Mouse (Mus musculus) spleen, adult 2 months (tissue): ENCODE measurements around the gene Ccnq. TPM values are rescaled to one million over a fixed set of nuclear protein-coding genes. Genes with fewer than 3 reads are reported as not detected.

Source experiments
- DNase-seq, 2 experiments: peaks; one replicate each; pipeline versions ENCODE4 v3.0.0 to v3.0.0-alpha.2; 2012 to 2021; ENCODE audit warnings: low spot score in 2 of 2, low read depth in 1 of 2
- H3K27ac ChIP-seq: fragments of 200-500 bp; 2 replicates; pipeline ENCODE4 v1.5.1; 2012; ENCODE audit warnings: low read length, inconsistent platforms; ENCODE audit not compliant: insufficient read depth
- H3K27me3 ChIP-seq: fragments of 200-500 bp; 2 replicates; pipeline ENCODE4 v1.6.1; 2012; ENCODE audit warnings: mild to moderate bottlenecking, moderate library complexity, low read length, inconsistent platforms; ENCODE audit not compliant: control insufficient read depth, insufficient read depth
- H3K36me3 ChIP-seq: fragments of 200-500 bp; 2 replicates; pipeline ENCODE4 v1.6.1; 2012; ENCODE audit warnings: mild to moderate bottlenecking, low read length, inconsistent platforms; ENCODE audit not compliant: control insufficient read depth, insufficient read depth
- H3K4me1 ChIP-seq: fragments of 200-500 bp; 2 replicates; pipeline ENCODE4 v1.6.1; 2011; ENCODE audit warnings: inconsistent platforms; ENCODE audit not compliant: control insufficient read depth, insufficient read depth, insufficient read length
- H3K4me3 ChIP-seq: fragments of 200-500 bp; 2 replicates; pipeline ENCODE4 v1.5.1; 2011; ENCODE audit warnings: mild to moderate bottlenecking, inconsistent platforms; ENCODE audit not compliant: insufficient read depth, insufficient read length; ENCODE audit errors: extremely low read depth
- CTCF ChIP-seq: fragments of 200-500 bp; IDR thresholded peaks from 2 replicates; pipeline ENCODE4 v1.5.1; 2011; ENCODE audit warnings: mild to moderate bottlenecking, inconsistent platforms; ENCODE audit not compliant: insufficient read depth, insufficient read length, insufficient replicate concordance; ENCODE audit errors: extremely low read depth
- POLR2A ChIP-seq: fragments of 200-500 bp; IDR thresholded peaks from 2 replicates; pipeline ENCODE4 v1.6.1; 2011; ENCODE audit warnings: low read depth, low read length, inconsistent platforms
- WGBS: fragments of 180-500 bp; shearing (Covaris S2); methylation state at CpG from one replicate; pipeline ENCODE4 v1.1.7; 2018; 5-methylcytosine and 5-hydroxymethylcytosine counted together
- polyA plus RNA-seq: library from polyadenylated mRNA; depleted of rRNA; stranded (reverse); fragments of >200 nt; gene quantifications from 2 replicates; pipeline ENCODE4 v1.2.3, GENCODE M21; 2012; rRNA removed

The Ccnq gene
- polyA plus RNA-seq, 1 experiment: 38.0 TPM

DNA sequence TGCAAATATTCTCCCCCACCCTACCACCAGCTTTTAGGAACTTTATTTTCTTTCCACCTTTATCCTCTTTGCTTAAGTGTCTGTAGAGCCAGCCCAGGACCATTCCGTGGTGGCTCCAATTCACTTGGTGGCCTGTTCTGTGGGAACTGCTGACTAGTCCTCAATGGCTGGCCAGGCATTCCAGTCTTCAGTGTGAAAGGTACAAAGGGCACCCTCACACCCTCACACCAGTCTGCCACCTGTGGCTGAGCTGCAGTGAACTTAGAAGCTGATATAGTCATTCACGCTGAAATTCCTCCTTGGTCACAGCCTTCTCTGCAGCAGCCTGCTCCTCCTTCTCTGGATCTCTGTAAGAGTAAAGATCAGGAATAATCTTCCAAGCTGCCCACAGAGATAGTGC is 42.9 kb downstream of the Ccnq start:
- DNase-seq: no peak
- WGBS: 85% methylated on average over 2 of the region's 2 CpGs
- Histone ChIP-seq H3K27me3 (no peaks in the 10 kb centered on the region), H3K27ac (no peak overlapping the region), H3K4me1 (no peaks in the 10 kb centered on the region), H3K4me3 (no peak overlapping the region), H3K36me3 (no peaks in the 10 kb centered on the region)
- TF ChIP-seq POLR2A (no peak), CTCF (no peak)

DNA sequence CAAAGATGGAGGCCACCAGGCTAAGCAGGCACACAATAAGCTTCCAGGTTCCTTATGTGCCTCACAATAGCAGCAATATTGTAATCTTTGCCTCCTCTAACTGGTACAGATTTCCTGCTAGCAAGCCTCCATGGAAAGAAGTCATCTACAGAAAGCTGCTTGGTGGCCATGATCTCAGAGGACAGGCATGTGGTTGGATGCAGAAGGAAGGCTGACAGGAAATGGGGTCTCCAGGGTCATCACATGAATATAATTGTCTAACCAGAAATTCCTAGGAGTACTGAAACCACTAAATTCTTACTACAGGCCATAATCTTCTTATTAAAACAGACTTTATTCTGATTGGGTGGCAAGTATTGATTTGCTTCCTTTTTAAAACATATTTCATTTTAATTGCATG is 45.5 kb downstream of the Ccnq start:
- no peaks in the 10 kb centered on the region for H3K4me1 ChIP-seq
- H3K27me3 ChIP-seq: no peaks in the 10 kb centered on the region
- no peak for DNase-seq
- TF ChIP-seq CTCF: no peak
- TF ChIP-seq POLR2A: no peak
- no peak overlapping the region for H3K27ac ChIP-seq
- H3K4me3 ChIP-seq: no peak overlapping the region
- H3K36me3 ChIP-seq: no peaks in the 10 kb centered on the region

DNA sequence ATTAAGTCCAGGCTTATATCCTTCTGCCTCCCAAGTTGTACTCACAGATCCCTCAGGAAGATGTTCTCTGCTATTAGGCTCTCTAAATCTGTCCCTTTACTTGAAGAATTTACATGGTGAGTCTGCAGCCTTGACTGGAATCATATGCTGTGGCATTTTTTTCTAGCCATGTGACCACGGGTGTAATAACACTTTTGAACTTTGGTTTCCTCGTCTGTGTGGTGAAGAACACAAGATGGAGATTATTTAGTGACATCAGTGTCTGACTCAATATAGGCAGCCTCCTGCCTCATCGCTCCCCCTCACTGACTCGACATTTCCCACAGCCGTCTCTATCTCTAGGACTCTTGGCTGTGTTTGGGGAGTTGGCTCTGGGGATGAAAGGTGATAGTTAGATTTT is 48.4 kb downstream of the Ccnq start:
- no peak for DNase-seq
- Histone ChIP-seq H3K27ac (no peak overlapping the region), H3K36me3 (no peaks in the 10 kb centered on the region), H3K4me1 (no peaks in the 10 kb centered on the region), H3K27me3 (no peaks in the 10 kb centered on the region), H3K4me3 (no peak overlapping the region)
- TF ChIP-seq POLR2A (no peak), CTCF (no peak)
- WGBS: 66% methylated on average over 5 of the region's 5 CpGs

DNA sequence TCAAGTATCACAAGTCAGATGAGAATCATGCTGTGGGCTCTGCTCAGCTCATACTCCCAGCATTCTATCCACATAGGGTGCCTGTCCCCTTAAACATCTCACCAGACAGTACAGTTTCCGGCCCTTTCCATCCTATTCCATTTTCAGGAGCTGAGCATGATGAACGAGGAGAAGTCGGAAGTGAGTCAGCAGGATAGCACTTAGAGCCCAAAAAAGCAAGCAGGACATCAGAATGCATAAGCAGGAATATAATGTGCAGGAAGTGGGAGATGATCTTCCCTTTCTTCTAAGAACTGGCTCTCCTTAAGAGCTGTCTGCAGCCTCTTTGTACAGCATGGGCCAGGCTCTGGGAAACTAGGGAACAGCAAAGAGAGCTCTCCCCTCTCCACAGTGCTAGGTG is 49.2 kb downstream of the Ccnq start:
- DNase-seq: no peak
- 65% methylated on average over 3 of the region's 3 CpGs for WGBS
- no peak for TF ChIP-seq CTCF
- no peak for TF ChIP-seq POLR2A
- Histone ChIP-seq H3K4me3 (no peak overlapping the region), H3K4me1 (no peaks in the 10 kb centered on the region), H3K36me3 (no peaks in the 10 kb centered on the region), H3K27me3 (no peaks in the 10 kb centered on the region), H3K27ac (no peak overlapping the region)

Other genes starting within 250 kb of the Ccnq start
- gene Sebox, start 248.3 kb downstream of the Ccnq start, polyA plus RNA-seq: not detected in 2 replicates
- 8.7 and 9.8 TPM in 2 replicates for gene Tmem199, start 239.6 kb downstream of the Ccnq start, polyA plus RNA-seq
- 21.0 and 22.7 TPM in 2 replicates for gene Poldip2, start 239.5 kb downstream of the Ccnq start, polyA plus RNA-seq
- 10.4 and 11.8 TPM in 2 replicates for gene Tnfaip1, start 215.4 kb downstream of the Ccnq start, polyA plus RNA-seq
- 41.7 and 44.8 TPM in 2 replicates for gene Ift20, start 215.4 kb downstream of the Ccnq start, polyA plus RNA-seq
- gene Tmem97, start 201.0 kb downstream of the Ccnq start, polyA plus RNA-seq: 15.6 and 19.9 TPM in 2 replicates
- 13.8 and 24.0 TPM in 2 replicates for gene Nlk, start 54.4 kb downstream of the Ccnq start, polyA plus RNA-seq
- 11.4 and 12.1 TPM in 2 replicates for gene Lyrm9, start 74.9 kb upstream of the Ccnq start, polyA plus RNA-seq
- 1.2 and 1.3 TPM in 2 replicates for gene Nos2, start 169.1 kb upstream of the Ccnq start, polyA plus RNA-seq
- gene Lgals9, start 233.2 kb upstream of the Ccnq start, polyA plus RNA-seq: 103 and 113 TPM in 2 replicates